Mouse (Mus musculus) neural tube, embryonic 11.5 days (tissue): Measurements from ENCODE around the gene Zan. TPM values are rescaled to one million over a fixed set of nuclear protein-coding genes. Genes with fewer than 3 reads are reported as not detected.

Experiments
- ATAC-seq: fragments of 200-750 bp; cut with Nextera tagmentation; 2 replicates; pipeline ENCODE4 v1.8.0; 2017; ENCODE audit warnings: moderate number of reproducible peaks, mild to moderate bottlenecking, moderate TSS enrichment, moderate library complexity; ENCODE audit not compliant: insufficient read depth, low FRiP score, low TSS enrichment
- DNase-seq: peaks from one replicate; pipeline ENCODE4 v3.0.0-alpha.2; 2015; ENCODE audit warnings: low spot score
- H3K27ac ChIP-seq: fragments of 300-500 bp; sonication (generic); 2 replicates; pipeline ENCODE4 v1.5.1; 2014; ENCODE audit warnings: low read depth, mild to moderate bottlenecking, low read length
- H3K27me3 ChIP-seq: fragments of 300-500 bp; sonication (generic); 2 replicates; pipeline ENCODE4 v1.6.1; 2014; ENCODE audit warnings: mild to moderate bottlenecking, low read length, mixed read lengths; ENCODE audit not compliant: control insufficient read depth, insufficient read depth
- H3K36me3 ChIP-seq: fragments of 300-500 bp; sonication (generic); 2 replicates; pipeline ENCODE4 v1.6.1; 2014; ENCODE audit warnings: mild to moderate bottlenecking, low read length, moderate library complexity, mixed read lengths; ENCODE audit not compliant: control insufficient read depth, insufficient read depth
- H3K4me1 ChIP-seq: fragments of 300-500 bp; sonication (generic); 2 replicates; pipeline ENCODE4 v1.6.1; 2014; ENCODE audit warnings: low read length, mixed read lengths; ENCODE audit not compliant: control insufficient read depth, insufficient read depth
- H3K4me2 ChIP-seq: fragments of 300-500 bp; sonication (generic); 2 replicates; pipeline ENCODE4 v1.6.1; 2014; ENCODE audit warnings: low read depth, mild to moderate bottlenecking, moderate library complexity
- H3K4me3 ChIP-seq: fragments of 300-500 bp; sonication (generic); 2 replicates; pipeline ENCODE4 v1.5.1; 2014; ENCODE audit warnings: low read depth, low read length
- H3K9ac ChIP-seq: fragments of 300-500 bp; sonication (generic); 2 replicates; pipeline ENCODE4 v1.6.1; 2014; ENCODE audit warnings: mild to moderate bottlenecking, low read length
- H3K9me3 ChIP-seq: fragments of 300-500 bp; sonication (generic); 2 replicates; pipeline ENCODE4 v1.6.1; 2016; ENCODE audit warnings: low read length; ENCODE audit not compliant: control insufficient read depth
- WGBS: fragments of 180-500 bp; shearing (Covaris S2); extraction: QIAGEN DNeasy Blood & Tissue Kit; methylation state at CpG from one replicate; pipeline ENCODE4 v1.1.7; 2014; 5-methylcytosine and 5-hydroxymethylcytosine counted together
- polyA plus RNA-seq: library from polyadenylated mRNA; unstranded; fragments of >200 nt; fragmentation: Nextera tagmentation; extraction: Ambion mirVana; gene quantifications from 2 replicates; pipeline ENCODE4 v1.2.1, GENCODE M21; 2014

Zan gene
- polyA plus RNA-seq, 1 experiment from 2014 or later: 0.05 TPM

DNA sequence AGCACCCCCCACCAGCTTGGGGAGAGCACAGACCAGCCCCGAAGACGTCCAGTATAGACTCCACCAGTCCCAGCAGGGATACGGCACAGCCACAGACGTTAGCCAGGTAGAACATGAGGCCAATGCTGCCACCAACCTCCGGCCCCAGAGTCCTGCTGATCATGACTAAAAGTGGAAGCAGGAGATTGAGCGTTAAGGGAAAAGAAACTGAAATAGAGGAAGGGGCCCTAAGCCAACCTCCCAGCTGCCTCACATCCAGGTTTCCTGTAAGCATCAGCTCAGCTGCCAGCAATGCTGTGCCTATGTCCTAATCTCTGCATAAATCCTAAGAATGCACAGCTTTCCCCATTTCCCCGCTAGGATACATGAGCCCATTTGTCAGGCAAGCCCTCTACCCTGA, 146.0 kb downstream of the Zan start:
- Histone ChIP-seq H3K27ac (no peak overlapping the region), H3K4me1 (no peaks in the 10 kb centered on the region), H3K4me3 (no peak overlapping the region), H3K4me2 (no peak overlapping the region), H3K36me3 (no peaks in the 10 kb centered on the region; the same call in 1 of the 2 replicates), H3K9ac (no peak overlapping the region), H3K9me3 (no peaks in the 10 kb centered on the region), H3K27me3 (no peaks in the 10 kb centered on the region)
- DNase-seq (no peak), ATAC-seq (no peak)
- 89% methylated on average over 7 of the region's 7 CpGs for WGBS

Other genes starting within 250 kb of the Zan start
- gene Ache, start 189.5 kb downstream of the Zan start, polyA plus RNA-seq: 14.5 and 14.7 TPM in 2 replicates
- 9.3 and 10.9 TPM in 2 replicates for gene Ufsp1, start 182.4 kb downstream of the Zan start, polyA plus RNA-seq
- gene Srrt, start 169.4 kb downstream of the Zan start, polyA plus RNA-seq: 151 and 166 TPM in 2 replicates
- 38.1 and 40.3 TPM in 2 replicates for gene Trip6, start 162.7 kb downstream of the Zan start, polyA plus RNA-seq
- 7.9 and 9.0 TPM in 2 replicates for gene Slc12a9, start 143.5 kb downstream of the Zan start, polyA plus RNA-seq
- gene Ephb4, start 127.0 kb downstream of the Zan start, polyA plus RNA-seq: 33.5 and 33.6 TPM in 2 replicates
- 53.9 and 57.9 TPM in 2 replicates for gene Pop7, start 25.5 kb upstream of the Zan start, polyA plus RNA-seq
- 9.5 and 10.6 TPM in 2 replicates for gene Gigyf1, start 41.5 kb upstream of the Zan start, polyA plus RNA-seq
- 0.34 and 0.51 TPM in 2 replicates for gene Epo, start 56.2 kb upstream of the Zan start, polyA plus RNA-seq
- 449 and 479 TPM in 2 replicates for gene Gnb2, start 56.4 kb upstream of the Zan start, polyA plus RNA-seq
- 38.6 and 40.0 TPM in 2 replicates for gene Actl6b, start 76.5 kb upstream of the Zan start, polyA plus RNA-seq
- 0.97 and 1.2 TPM in 2 replicates for gene Tfr2, start 92.8 kb upstream of the Zan start, polyA plus RNA-seq
- gene Mospd3, start 124.0 kb upstream of the Zan start, polyA plus RNA-seq: 27.8 and 28.5 TPM in 2 replicates
- gene Pcolce, start 136.7 kb upstream of the Zan start, polyA plus RNA-seq: 75.5 and 91.9 TPM in 2 replicates
- gene Fbxo24, start 151.9 kb upstream of the Zan start, polyA plus RNA-seq: 0.21 TPM in 1 of 2 replicates, not detected in the other
- gene Lrch4, start 152.1 kb upstream of the Zan start, polyA plus RNA-seq: 31.6 and 39.0 TPM in 2 replicates
- gene Gm20605, start 152.1 kb upstream of the Zan start, polyA plus RNA-seq: 6.7 and 8.2 TPM in 2 replicates
- 5.6 and 6.0 TPM in 2 replicates for gene Sap25, start 164.3 kb upstream of the Zan start, polyA plus RNA-seq
- 0.12 and 0.24 TPM in 2 replicates for gene Irs3, start 168.7 kb upstream of the Zan start, polyA plus RNA-seq
- gene Agfg2, start 207.7 kb upstream of the Zan start, polyA plus RNA-seq: 13.6 and 14.6 TPM in 2 replicates